Mouse (Mus musculus) heart, postnatal 0 days (tissue): ENCODE data around the gene Rac2.

Source experiments
- CTCF ChIP-seq: IDR thresholded peaks from 2 replicates; pipeline ENCODE4 v1.5.1; 2016; ENCODE audit warnings: antibody characterized with exemption, control low read depth, low read depth
- EP300 ChIP-seq: IDR thresholded peaks from 2 replicates; pipeline ENCODE4 v1.6.1; 2016; ENCODE audit warnings: antibody characterized with exemption, low read depth

DNA sequence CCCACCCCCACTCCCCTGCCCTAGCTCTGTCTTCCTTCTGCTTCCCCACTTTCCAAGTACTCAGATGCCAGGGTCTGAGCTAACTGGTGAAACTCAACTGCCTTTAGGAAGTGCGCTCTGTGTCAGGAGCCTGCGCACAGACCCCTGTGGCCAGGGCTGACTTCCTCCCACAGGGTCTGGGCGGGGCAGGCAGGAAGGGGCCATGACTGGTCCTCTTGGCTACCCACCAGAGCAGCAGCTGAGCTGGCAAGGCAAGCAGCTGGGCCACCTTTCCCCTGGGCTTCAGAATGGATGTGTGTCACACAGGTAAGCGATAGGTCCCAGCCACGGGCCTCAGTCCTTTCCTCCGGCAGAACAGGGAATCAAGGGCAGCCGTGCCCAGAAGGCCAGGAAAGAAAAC lies 24.3 kb upstream of the Rac2 start, which contains the start of gene Cyth4:
- TF ChIP-seq EP300, result no peak
- no peak for TF ChIP-seq CTCF
